Mouse (Mus musculus) spleen, adult 2 months (tissue): ENCODE data around the gene Cipc.

Experiments
- CTCF ChIP-seq: fragments of 200-500 bp; IDR thresholded peaks from 2 replicates; pipeline ENCODE4 v1.5.1; 2011; ENCODE audit warnings: mild to moderate bottlenecking, inconsistent platforms; ENCODE audit not compliant: insufficient read depth, insufficient read length, insufficient replicate concordance; ENCODE audit errors: extremely low read depth
- POLR2A ChIP-seq: fragments of 200-500 bp; IDR thresholded peaks from 2 replicates; pipeline ENCODE4 v1.6.1; 2011; ENCODE audit warnings: low read depth, low read length, inconsistent platforms

GRCm38 (mm10) chr12:86988227-86988626 lies 41.4 kb downstream of the Cipc start:
- no peak for TF ChIP-seq CTCF
- TF ChIP-seq POLR2A, result no peak
